Mouse (Mus musculus): ENCODE data around the gene Fam198b. TPM values are rescaled to one million over a fixed set of nuclear protein-coding genes. Genes with fewer than 3 reads are reported as not detected.

Gene Fam198b
- total RNA-seq, 2 experiments from 2014 or later, result 24.8 TPM

GRCm38 (mm10) chr3:79884761-79885189 is 442 bp downstream of the Fam198b start:
- peak; percentile 27 to 41 for DNase-seq (ENCODE audit: low spot score in 2 of 2)

- DNase-seq (ENCODE audit: low spot score in 2 of 2), result no peak
Measured at GRCm38 (mm10) chr3:79885686-79886356, 1.5 kb downstream of the Fam198b start.

- no peak for DNase-seq (ENCODE audit: low spot score in 2 of 2)
Measured at GRCm38 (mm10) chr3:79886357-79887091, 2.2 kb downstream of the Fam198b start.

- no peak for DNase-seq (ENCODE audit: low spot score in 2 of 2)
Measured at GRCm38 (mm10) chr3:79887161-79887855, 3.0 kb downstream of the Fam198b start.

GRCm38 (mm10) chr3:79887966-79888365 is 3.6 kb downstream of the Fam198b start:
- no peak for DNase-seq (ENCODE audit: low spot score in 2 of 2)

GRCm38 (mm10) chr3:79897534-79898370 is 13.4 kb downstream of the Fam198b start:
- DNase-seq (ENCODE audit: low spot score in 2 of 2), result no peak

- no peak for DNase-seq (ENCODE audit: low spot score in 2 of 2)
Measured at GRCm38 (mm10) chr3:79898514-79898913, 14.2 kb downstream of the Fam198b start.

- DNase-seq (ENCODE audit: low spot score in 2 of 2), result no peak
Measured at GRCm38 (mm10) chr3:79899906-79900305, 15.6 kb downstream of the Fam198b start.

- no peak for DNase-seq (ENCODE audit: low spot score in 2 of 2)
Measured at GRCm38 (mm10) chr3:79900502-79900901, 16.2 kb downstream of the Fam198b start.

GRCm38 (mm10) chr3:79901321-79901720 is 17.0 kb downstream of the Fam198b start:
- no peak for DNase-seq (ENCODE audit: low spot score in 2 of 2)

GRCm38 (mm10) chr3:79901734-79902133 is 17.4 kb downstream of the Fam198b start:
- DNase-seq (ENCODE audit: low spot score in 2 of 2), result no peak

- no peak for DNase-seq (ENCODE audit: low spot score in 2 of 2)
Measured at GRCm38 (mm10) chr3:79903803-79904202, 19.5 kb downstream of the Fam198b start.

- no peak for DNase-seq (ENCODE audit: low spot score in 2 of 2)
Measured at GRCm38 (mm10) chr3:79904238-79904757, 20.0 kb downstream of the Fam198b start.

- DNase-seq (ENCODE audit: low spot score in 2 of 2), result no peak
Measured at GRCm38 (mm10) chr3:79905397-79905796, 21.1 kb downstream of the Fam198b start.

GRCm38 (mm10) chr3:79906250-79907045 is 22.1 kb downstream of the Fam198b start:
- DNase-seq (ENCODE audit: low spot score in 2 of 2), result no peak

- no peak for DNase-seq (ENCODE audit: low spot score in 2 of 2)
Measured at GRCm38 (mm10) chr3:79907223-79907622, 22.9 kb downstream of the Fam198b start.

- no peak for DNase-seq (ENCODE audit: low spot score in 2 of 2)
Measured at GRCm38 (mm10) chr3:79910375-79911141, 26.2 kb downstream of the Fam198b start.

GRCm38 (mm10) chr3:79911166-79911565 is 26.8 kb downstream of the Fam198b start:
- DNase-seq (ENCODE audit: low spot score in 2 of 2), result no peak

- DNase-seq (ENCODE audit: low spot score in 2 of 2), result no peak
Measured at GRCm38 (mm10) chr3:79914012-79914411, 29.7 kb downstream of the Fam198b start.

All from adrenal gland, postnatal 4 days (tissue).